Mouse (Mus musculus): ENCODE measurements at regions not wholly inside any gene's neighbourhood (a gene's known extent, or its start where the extent isn't known, plus 50 kb on each side); places are given as distances from the start of the nearest gene placed in this dataset.

DNA sequence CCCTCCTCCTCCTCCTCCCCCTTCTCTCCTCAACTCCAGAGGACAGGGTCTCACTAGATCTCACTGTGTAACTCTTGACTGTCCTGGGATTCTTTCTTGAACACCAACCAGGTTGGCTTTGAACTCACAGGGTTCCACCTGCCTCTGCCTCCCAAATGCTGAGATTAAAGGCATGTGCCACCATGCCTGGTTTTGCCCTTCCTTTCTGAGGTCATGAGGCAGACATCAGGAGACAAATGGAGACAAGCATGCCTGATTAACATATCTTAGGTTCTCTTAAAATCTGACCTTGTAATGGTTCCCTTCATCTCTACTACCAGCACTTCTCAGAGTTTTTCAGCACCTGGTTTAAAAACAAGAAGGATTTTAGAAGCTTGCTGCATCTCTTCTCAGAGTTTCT is 143.5 kb downstream of the Gm10260 start:
- no peak for DNase-seq (ENCODE audit: low read depth, low spot score)

DNA sequence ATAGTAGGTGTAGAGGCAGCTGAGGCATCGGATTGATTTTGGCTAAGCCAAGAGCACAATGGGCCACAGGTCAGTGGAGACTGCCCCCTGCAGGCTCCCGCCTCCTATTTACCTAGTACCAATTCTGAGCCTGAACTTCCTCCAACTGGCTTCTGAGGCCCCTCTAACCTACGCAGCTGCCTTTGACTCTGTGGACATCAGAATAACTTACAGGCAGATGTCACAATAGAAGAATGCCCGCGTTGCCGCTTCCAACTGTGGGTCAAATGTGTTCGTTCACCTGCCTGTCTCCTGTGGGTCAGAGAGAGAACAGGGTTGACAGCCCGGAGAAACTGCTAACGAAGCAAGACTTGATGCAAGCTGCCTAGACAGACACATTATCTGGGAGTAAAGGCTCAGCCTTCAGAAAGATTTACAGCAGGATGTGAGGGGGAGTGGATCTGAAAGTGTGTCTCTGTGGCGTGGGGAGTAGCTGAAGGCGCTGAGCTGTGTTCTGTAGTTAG is 153.2 kb downstream of the Gm10260 start:
- no peak for DNase-seq (ENCODE audit: low read depth, low spot score)

DNA sequence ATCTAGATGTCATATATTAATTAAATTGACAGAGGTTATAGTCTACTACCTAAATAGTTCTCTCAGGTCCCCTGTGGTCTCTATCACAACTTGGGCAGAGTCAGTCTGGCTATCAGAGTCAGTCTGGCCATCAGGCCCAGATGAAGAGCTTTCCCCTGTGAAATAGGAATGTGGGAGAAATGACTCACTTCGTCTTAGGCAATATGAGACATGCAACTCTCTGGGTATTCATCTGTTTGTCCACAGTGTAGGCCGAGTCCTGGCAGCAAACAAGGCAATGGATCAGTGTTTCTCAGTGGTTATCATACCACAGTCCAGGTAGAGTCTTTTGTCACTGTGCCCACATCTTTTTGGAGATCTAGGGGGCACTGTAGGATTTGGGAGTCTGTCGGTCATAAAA is 156.0 kb downstream of the Gm10260 start:
- DNase-seq (ENCODE audit: low read depth, low spot score), result no peak

DNA sequence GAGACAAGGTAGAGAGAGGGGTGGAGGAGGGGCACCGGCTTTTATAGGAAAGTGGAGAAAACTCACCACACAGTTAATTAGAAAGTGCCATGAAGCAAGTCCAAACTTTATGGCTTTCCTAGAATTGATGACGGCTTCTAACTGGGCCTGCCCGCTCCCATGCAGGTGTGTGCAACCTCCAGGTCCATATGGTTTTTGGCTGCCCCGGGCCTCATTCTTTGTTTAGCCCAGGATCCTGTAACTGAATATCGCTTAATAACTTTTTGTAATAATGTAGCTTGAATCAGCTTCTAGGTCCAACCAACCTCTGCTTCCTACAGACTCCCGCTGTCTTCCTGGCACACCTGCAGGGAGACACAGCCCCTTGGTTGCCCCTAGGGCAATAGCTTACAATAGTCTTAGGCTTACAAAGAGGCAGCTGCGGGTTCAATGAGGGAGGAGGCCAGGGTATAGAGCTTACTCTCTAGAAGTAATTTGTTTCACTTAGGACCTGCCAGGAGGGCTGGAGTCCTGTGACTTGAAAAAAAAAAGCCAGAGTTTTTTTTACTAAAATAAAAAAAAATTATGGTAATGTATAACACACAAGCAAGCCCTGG is 159.2 kb downstream of the Gm10260 start:
- no peak for DNase-seq (ENCODE audit: low read depth, low spot score)

DNA sequence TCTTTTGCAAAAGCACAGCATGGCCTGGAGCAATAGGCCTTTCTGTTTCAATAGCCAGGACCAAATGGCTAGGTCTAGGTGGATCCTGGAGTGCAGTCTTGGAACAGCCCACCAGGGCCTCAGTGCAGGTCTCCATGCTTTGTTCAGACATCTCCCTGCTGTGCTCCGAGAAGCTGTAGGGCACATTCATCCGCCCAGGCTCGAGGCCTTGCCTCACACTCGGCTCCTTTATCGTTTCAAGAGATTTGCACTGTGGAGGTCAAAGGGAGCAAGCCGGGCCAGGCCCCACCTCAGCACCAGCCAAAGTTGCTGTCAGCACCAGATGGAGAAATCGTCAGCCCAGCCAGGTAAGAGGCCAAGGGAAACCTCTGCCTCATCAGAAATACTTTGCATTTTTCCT is 160.3 kb downstream of the Gm10260 start:
- no peak for DNase-seq (ENCODE audit: low read depth, low spot score)

DNA sequence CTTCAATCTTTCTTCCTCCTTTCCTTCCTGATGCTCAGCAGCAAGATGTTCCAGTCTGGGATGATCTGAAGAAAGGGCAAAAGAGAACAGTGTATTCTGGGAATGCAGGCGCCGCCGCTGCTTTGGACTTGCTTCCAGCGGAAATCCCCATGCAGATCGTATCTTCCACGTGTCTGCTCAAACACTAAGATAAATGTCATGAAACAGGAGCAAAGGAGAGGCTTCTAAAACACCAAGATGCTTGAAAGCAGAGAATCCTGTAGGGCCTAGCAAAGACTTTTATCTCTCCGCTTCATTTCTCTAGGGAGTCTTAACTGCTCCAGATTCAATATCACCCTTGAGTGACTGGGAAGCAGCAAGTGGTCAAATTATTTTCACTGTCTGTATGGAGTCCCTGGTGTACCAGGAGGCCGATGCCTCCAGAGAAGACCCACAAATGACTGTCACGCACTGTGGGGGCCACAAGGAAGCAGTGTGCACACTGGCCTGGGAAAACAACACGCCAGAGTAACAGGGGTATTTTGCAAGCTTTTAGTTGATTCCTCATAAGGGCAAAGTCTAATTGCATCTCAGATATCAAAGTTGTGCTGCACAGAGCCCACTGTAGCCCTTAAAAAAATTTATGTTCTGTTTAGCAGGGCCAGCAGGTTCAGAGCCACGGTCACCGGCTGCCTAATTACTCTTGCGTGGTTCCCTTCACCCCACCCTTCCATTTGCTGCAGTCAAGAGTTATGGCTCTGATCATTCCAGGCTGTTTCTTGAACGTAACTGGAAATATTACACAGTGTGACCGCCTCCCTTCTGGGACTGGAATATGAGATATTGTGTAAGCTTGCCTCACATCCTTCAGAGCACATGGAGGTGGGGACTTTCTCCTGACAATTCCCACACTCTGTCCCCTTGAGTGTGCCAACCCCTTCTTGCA is 161.7 kb downstream of the Gm10260 start:
- no peak for DNase-seq (ENCODE audit: low read depth, low spot score)

DNA sequence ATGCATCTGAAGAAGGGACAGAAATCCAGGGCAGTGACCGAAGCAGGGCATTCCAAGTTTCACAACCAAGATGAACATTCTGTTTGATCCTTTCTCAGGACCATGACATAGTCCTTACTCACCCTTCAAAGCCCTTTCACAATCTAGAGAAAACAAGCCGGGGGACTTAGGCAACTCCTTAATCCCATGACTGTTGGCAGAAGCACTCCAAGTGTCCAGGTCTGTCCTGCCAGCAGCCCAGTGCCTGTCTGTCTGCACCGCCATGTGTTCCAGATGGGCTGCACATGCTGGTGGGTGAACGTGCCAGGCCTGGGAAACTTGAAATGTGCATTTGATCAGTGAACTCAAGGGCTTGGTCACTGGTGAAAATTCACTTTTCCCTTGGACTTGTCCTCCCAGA is 165.6 kb downstream of the Gm10260 start:
- no peak for DNase-seq (ENCODE audit: low read depth, low spot score)

DNA sequence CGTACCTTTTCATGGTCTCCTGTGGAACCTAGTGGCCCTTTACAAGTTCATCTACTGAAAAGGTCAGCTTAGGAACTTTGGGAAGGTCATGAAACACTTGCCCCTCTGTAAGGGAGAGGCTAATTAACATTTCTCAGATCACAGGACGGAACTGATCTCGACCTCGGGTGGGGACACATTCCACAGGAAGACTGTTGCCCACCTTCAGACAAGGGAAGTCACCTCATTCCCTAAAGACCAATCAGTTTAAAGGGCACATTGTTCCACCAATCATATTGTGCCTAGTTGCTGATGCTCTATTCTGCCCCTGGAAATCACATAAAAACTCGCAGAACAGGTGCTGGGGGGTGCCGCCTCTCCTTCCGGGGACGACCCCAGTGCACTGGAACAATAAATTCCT is 170.8 kb downstream of the Gm10260 start:
- no peak for DNase-seq (ENCODE audit: low read depth, low spot score)

DNA sequence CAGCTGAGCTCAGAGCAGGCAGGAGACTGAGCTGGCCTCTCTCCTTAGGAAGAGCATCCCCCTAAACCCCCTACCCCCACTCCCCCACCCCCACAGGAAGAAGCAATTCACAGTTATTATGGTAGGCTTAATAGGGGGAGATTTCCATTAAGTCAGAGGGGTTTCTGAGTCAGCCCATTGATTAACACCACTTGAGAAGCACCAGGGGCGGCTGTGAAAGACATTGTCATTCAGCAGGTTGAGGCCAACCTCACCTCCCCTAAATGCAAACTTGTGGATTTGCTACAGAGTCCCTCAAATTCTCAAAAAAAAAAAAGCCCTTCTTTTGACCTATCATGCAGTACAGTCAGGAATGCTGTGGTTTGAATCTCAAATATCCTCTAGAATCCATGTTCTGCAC is 172.3 kb downstream of the Gm10260 start:
- DNase-seq (ENCODE audit: low read depth, low spot score), result no peak

DNA sequence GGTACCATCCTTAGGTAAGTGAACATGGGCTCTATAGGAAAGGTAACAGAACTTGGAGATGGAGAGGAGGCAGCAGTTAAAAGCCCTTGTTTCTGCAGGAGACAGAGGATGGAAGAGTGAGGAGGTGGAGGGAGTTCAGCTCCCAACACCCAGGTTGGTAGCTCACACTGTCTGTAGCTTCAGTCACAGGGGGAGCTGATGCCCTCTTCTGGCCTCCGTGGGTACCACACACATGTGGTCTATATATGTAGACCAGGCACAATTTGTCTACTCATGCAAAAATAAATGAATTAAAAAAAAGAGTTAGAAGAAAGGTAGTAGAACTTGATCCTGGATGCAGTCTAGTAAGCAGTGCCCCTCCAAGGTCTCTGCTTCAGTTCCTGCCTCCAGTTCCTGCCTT is 173.3 kb downstream of the Gm10260 start:
- DNase-seq (ENCODE audit: low read depth, low spot score), result no peak

DNA sequence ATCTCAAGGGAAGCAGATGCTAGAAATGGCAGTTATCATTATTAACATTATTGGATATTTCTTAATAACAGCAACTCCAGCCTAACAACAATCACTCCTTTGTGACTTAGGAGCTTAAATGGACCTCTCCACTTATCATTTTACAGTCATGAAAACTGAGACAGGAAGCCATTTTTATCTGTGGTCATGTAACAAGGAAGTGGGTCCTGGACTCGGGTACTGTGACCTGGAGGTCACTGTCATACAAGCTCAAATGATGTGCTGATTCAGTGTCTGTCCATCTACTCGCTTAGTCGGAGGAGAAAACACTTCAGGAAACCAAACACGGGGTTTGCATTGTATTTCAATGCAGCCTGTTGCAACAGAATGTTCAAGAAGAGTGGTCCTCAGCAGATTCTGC is 176.4 kb downstream of the Gm10260 start:
- DNase-seq (ENCODE audit: low read depth, low spot score), result no peak

DNA sequence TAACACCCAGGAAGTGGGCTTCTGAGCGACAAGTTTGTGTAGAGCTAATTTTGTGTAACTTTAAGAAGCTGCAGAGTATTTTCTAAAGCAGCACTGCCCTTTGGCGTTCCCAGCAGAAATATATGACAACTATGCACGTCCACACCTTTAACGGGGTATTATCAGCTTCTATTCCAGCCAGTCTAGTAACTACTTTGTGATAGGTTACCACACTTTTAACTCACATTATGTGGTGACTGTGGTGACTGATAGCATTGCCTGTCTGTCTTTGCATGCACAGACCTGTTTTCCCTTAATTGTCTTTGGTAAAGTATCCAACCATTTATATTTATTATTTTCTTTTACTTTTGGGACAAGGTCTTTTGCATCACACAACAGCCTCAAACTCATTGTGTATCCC is 179.1 kb downstream of the Gm10260 start:
- DNase-seq (ENCODE audit: low read depth, low spot score), result no peak

DNA sequence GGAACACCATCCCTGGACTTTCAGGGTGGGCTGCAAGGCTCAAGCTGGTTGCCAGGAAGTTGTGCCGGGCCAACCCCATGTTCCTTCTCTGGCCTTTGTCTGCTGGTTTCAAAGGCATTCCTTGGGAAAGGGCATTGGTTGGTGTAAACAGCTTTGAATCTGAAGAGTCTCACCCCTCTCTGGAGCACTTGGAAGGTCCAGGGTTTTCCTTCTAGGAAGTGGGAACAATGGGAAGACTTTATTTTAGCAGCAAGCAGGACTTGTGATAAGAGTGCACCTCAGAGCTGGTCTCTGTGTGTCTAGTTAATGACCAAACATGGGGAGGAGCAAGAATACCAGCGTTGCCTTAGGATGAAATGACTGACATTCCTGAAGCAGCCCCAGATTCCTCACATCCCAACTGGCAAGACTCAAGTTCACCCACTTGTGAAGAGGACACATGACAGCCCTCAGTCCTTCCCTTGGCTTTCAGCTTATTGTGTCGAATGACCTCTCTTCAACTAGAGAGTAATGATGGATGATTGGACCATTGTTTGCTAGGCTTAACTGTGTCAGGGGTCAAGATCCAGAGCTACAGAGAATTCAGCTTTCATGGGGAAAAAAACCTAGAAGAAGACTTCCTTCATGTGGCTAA is 180.1 kb downstream of the Gm10260 start:
- DNase-seq (ENCODE audit: low read depth, low spot score), result no peak

DNA sequence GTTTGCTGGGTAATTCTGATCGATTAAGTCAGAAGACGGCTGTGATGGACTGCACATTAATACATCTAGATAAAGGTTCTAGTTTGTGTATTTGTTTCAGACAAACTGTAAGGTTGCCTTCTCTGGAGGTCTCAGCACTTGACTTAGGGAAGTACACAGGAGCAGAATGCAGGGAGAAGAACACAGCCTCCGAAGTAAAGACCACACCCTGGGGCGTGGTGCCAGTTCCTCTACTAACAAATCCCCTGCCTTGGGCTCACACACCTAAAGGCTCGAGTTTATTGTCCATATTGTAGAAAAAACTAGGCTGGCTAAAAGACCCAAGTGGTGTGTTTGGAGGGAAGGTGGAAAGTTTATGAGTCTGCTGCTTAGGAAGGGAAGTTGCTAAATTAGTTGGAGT is 181.8 kb downstream of the Gm10260 start:
- no peak for DNase-seq (ENCODE audit: low read depth, low spot score)

DNA sequence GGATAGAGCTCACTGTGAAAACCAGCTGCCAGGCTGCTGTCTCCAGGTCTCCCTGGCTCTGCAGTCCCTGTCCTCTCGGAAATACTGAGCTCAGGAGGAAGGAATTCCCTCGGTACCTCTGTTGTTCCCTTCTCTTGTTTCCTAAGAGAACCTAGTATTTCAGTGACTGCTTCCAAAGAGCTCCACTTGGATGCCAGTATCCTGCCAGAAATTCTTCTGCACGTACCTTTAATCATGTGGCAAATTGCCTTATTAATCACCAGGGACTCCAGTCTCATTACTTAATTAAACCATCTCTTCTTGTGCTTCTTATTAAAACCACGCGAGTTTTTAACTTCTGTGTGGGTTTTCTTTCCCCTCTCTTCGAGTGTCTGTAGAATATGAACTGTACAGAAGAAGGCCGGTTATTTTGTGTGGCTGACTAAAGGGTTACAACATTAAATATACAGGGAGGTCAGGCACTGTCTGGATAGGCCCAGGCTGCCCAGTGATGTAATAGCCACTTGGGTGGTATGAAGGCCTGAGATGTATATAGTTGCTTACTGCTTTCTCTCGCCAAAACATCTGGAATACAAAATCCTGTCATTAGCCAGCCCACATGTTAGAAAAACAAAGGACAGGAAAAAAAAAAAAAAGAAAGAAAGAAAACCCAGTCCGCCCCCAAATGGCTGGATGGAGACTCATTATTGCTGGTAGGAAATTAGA is 183.2 kb downstream of the Gm10260 start:
- no peak for DNase-seq (ENCODE audit: low read depth, low spot score)

DNA sequence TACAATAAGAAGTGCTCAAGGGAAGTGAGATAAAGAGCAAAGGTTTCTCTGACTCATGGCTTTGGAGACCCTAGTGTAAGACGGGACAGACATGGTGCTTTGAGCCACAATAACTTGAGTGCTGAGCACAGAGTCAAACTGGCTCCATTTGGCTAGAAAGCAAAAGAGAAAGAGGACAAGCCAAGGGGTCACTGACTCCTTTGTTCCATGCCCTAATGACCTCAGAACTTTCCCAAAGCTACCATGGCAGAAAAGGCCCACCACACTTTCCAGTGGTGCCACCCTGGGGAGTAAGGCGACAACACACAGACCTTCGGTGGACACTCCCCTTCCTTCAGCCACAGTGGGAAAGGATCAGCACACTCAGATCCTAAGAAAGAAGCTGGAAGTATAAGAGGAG is 186.8 kb downstream of the Gm10260 start:
- DNase-seq (ENCODE audit: low read depth, low spot score), result no peak

DNA sequence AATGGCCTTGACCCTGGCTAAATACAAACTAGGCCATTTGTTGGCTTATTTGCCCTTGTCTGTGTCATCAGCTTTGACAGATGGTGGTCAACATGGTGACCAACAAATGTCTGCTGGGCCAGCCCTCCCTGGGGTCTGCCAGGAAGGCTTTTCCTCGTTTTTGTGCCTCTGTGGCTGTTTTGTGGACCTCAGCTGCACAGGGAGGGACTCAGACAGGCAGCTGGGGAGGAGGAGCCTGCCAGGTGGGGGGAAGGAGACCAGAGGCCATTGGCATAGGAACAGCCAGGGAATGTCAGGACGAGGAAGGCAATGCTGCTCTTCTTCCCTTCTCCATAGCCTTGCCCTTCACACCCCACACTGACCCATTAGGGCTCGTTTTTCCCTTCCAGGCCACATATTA is 188.1 kb downstream of the Gm10260 start:
- no peak for DNase-seq (ENCODE audit: low read depth, low spot score)

DNA sequence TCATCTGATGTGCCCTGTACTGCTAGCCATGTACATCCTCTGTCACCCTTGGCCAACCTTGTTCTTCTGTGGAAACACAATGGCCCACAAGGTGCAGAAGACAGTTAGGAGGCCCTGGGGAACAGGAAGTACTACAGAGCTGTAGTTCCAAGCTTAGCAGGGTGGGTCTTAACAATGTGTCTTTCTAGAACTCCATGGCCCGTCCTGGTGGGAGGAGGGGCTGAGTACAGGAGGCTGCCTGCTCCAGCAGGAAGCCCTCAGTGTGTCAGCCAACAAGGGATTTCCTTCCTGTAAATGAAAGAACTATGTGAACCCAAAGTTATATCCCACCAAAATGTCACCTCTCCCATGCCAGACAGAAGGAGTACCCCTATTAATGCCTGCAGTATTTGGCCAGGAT is 190.4 kb downstream of the Gm10260 start:
- DNase-seq (ENCODE audit: low read depth, low spot score), result no peak

DNA sequence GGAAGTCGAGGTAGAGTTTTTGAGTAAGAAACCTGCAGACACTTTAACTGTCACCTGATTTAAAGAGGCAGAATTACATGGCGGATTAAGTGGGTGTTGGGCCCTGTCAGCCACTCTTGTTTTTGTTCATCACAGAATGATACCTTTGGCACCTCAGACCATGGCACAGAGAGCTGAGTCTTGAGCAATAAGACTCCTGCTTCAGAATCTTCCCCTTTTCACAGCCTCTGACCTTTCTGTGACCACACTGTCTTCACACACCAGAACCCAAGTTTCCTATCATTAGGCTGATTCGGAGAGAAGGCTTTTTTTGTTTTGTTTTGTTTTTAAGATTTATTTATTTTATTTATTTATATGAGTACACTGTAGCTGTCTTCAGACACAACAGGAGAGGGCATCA is 192.8 kb downstream of the Gm10260 start:
- no peak for DNase-seq (ENCODE audit: low read depth, low spot score)

DNA sequence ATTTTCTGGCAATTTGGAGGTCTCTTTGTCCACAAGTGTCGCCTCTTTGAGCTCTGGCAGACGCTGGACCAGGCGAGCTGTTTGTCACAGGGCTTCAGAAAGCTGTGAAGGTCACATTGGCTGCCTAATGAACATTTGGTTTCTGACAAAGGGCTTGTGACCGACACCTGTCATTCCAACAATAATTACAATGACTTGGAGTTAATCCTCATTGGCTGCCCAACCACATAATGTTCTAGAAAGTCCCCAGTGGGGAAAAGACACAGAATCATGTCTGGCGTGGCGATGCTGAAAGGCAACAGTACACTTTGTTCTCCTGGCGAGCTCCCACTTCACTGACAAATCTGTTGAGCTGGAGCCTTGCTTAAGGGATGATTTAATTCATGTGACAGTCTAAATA is 194.4 kb downstream of the Gm10260 start:
- DNase-seq (ENCODE audit: low read depth, low spot score), result no peak

DNA sequence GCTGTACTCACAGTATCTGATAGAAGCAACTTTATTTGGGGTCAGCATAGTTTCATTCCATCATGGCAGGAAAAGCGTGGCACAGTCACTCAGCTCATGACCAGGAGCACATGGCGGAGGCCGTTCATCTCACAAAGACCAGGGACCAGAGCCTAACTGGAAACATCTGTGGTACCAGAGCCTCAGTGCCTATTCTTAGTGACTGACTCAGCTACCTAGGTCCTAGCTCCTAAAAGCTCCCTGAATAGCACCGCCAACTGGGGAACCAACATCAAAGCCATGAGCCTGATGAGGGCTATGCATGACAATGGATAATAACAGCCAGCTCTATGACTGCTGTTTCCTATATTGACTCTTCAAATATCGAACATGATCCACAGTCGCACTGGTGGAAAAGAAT is 198.2 kb downstream of the Gm10260 start:
- DNase-seq (ENCODE audit: low read depth, low spot score), result no peak

DNA sequence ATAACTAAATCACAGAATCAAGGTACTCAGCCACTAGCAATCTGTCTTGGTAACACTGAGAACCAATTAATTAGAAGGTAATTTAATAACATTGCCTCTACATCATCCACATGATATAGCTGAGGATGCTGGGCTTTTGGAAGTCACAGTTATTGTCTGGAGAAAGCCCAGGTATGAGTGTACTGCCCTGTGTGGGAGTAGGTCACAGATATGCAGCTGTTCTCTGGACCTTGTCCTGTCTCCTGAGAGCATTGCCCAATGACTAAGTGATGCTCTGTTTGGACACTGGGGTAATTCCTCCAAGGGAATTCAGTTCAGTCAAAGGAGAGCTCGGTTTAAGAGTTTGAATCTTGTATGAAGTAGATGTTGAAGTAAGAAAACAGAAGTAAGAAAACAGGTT is 199.6 kb downstream of the Gm10260 start:
- DNase-seq (ENCODE audit: low read depth, low spot score), result no peak
